Mouse (Mus musculus): ENCODE measurements around the gene Osbpl9. TPM values are rescaled to one million over a fixed set of nuclear protein-coding genes. Genes with fewer than 3 reads are reported as not detected.

Gene Osbpl9
- total RNA-seq, 2 experiments from 2014 or later: 32.2 to 90.1 TPM

DNA sequence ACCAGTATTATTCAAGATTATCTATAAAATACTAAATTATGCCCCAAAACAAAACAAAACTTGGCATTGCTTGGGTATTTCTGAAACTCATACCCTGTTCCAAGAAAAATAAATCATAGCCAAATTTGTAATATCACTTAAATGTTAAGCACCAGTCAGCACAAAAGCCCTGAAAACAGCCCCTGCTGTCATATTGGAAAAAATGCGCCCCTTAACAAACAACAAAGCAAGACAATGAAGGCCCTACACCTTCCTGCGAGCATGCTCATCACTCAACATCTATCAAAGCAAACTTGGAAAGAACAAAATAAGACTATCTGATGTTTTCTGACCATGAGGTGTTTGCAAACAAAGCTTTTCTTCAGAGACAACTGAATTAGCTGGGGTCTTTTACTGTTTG lies 91.1 kb downstream of the Osbpl9 start:
- ATAC-seq (replicated peaks; ENCODE audit: low FRiP score, poor library complexity, severe bottlenecking): no peak

DNA sequence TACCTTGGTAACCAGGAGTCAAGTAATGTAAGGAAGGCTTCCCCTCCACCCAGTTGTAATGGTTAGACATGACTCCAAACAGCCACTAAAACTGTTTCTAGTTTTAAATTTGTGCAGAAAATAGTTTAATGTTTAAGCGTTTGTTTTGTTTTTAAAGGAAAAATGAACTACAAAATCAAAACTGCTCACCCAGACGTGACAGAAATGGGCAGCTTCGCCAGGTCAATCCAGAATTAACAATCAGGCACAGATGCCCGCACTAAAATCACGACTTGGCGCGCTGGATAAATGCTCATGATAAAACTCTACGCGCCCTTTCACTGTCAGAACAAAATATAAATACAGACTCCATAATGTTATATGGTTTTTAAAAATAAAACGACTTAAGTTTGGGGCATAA lies 92.4 kb downstream of the Osbpl9 start:
- ATAC-seq (replicated peaks; ENCODE audit: low FRiP score, poor library complexity, severe bottlenecking): no peak

DNA sequence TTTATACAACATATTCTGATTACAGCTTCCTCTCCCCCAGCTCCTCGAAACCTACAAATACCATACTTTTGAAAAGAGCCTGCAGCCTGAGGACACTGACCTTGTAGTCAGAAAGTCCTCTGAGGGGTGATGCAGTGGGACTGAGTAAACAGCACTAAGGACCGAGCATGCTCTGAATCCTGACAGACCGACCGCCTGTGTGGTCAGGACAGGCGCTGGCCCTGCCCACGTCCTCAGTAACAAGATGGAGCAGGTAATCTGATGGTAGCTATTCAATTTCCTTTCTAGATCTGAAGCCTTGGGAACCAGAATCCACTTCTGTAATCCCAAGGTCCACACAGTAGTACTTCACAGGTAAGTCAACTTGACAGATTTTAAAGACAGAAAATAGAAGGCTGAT lies 93.1 kb downstream of the Osbpl9 start:
- no peak for ATAC-seq (replicated peaks; ENCODE audit: low FRiP score, poor library complexity, severe bottlenecking)

DNA sequence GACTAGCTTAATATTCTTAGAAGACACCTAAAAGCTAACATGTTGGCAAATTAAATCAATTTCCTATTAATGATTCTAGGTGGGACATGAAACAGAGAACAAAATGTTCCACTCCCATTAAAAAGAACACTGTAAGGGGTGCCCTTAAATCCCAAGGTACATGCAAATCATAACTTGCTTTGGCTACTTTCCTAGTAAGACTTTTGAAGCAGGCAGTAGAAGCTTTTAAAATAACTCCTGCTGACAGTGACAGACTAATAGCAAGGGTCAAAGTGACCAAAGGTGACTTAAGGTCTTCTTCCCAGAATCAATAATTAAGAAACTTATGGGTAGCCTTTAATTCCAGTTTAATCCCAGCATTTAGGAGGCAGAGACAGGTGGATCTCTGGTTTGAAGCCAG lies 95.5 kb downstream of the Osbpl9 start:
- no peak for ATAC-seq (replicated peaks; ENCODE audit: low FRiP score, poor library complexity, severe bottlenecking)

DNA sequence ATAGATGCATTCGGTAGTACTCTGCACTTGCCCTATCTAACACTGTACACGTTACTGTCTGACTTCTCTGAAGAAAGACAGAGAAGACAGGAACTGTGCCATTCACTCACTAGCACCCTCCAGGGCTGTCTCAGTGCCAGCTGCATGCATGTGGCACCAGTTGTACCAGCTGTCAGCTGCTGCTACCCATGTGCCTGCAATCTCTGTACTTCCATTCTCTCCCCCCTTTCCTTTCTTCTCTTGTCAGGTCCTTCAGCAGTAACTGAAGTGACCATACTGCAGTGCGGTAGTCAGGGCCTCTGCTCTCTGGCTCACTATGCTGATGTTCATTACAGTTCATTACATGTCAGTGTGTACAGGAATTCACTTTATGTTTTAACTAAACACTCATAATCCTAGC lies 96.0 kb downstream of the Osbpl9 start:
- no peak for ATAC-seq (replicated peaks; ENCODE audit: low FRiP score, poor library complexity, severe bottlenecking)

DNA sequence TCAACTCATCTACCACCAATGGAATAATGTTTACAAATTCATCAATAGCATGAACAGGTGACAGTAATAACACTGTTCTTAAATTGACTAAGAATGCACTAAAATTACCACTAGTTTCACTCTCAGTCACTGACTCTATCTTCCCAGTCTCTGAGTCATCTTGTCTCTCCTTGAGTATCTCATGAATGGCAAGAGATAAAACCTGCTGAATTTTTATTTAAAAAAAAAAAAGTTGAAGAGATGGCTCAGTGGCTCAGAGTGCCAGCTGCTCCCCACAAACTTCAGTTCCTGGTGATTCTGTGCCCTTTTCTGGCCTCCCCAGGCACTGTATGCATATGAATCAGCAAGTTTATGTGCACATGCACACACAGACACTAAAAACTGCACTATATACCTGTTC lies 96.8 kb downstream of the Osbpl9 start:
- no peak for ATAC-seq (replicated peaks; ENCODE audit: low FRiP score, poor library complexity, severe bottlenecking)

DNA sequence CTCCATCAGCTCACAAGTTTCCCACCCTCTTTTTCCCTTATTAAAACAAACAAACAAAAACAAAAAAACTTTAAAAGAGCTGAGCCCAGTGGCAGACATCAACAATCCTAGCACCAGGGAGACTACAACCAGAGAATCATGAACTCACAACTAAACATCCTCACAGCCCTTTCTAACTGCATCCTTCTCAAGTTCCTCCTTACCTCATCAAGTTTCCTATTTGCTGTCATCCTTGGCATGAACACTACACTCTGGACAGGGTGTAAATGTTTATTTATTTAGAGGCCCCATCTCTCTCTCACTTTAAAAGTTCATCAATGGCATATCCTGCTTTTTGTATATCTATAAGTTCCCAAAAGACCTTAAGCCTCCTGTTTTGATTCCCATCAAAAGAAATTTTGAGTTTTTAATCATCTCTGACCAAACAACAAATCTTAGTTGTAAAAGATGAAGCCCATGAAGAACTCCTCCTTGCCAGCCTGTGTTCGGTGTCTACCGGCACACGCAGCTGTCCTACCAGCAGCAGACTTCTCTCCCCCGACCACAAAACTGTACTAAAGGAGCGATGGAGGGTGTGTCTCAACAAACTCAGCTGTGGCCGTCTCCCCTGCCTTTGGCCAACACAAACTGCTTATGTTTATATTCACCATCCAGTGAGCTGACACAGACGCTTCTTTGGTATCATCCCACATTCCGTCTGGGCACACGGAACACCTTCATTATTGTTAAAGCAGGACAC lies 98.8 kb downstream of the Osbpl9 start:
- ATAC-seq (replicated peaks; ENCODE audit: low FRiP score, poor library complexity, severe bottlenecking): no peak

DNA sequence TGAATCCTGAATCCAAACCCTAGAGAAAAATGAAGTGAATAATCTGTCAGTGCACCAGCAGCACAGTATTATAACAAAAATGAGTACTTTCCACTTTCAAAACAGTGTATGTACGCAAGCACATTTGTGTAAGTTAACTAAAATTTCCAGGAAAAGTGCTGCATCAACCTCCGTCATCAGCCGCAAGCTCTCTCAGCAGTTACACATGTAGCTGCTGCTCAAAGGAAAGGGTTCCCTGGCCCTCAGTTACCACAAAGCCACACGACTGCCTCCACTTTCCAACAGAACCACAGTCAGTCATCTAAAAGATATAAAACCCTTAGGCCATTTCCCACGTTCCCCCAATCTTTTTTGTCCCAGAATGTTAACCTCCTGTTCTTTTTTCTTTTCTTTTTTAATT lies 99.5 kb downstream of the Osbpl9 start:
- ATAC-seq (replicated peaks; ENCODE audit: low FRiP score, poor library complexity, severe bottlenecking): no peak

DNA sequence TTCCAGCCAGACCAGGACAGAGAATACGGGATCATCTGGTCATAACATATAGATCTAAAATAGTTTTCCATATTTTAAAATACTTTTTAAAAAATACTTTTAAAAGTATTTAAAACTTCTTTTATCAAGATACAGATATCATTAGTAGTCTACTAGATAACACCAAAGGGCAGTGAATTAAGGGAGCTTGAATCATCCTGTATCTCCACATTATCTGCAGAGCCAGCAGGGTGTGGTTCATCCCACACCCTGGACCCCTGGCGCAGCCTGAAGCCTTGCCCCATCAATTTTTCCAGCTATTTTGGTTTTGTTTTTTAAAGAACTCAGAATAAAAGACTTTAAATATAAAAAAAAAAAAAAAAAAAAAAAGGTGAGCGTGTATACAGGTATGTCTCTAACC lies 103.2 kb downstream of the Osbpl9 start:
- no peak for ATAC-seq (replicated peaks; ENCODE audit: low FRiP score, poor library complexity, severe bottlenecking)

DNA sequence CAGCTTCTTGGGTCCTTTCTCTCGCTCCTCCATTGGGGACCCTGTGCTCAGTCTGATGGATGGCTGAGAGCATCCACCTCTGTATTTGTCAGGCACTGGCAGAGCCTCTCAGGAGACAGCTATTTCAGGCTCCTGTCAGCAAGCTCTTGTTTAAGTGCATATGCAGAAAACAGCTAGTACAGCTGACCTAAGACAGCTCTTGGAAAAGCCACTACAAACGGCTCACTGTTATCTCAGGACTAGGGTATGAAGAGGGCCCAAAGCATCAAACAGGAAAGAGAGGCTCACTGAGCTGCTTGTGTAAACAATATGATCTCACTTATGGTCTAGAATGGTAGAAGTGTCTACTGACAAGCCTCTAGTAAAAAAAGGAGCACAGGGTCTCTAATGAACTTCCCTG lies 107.8 kb downstream of the Osbpl9 start:
- ATAC-seq (replicated peaks; ENCODE audit: low FRiP score, poor library complexity, severe bottlenecking): no peak

DNA sequence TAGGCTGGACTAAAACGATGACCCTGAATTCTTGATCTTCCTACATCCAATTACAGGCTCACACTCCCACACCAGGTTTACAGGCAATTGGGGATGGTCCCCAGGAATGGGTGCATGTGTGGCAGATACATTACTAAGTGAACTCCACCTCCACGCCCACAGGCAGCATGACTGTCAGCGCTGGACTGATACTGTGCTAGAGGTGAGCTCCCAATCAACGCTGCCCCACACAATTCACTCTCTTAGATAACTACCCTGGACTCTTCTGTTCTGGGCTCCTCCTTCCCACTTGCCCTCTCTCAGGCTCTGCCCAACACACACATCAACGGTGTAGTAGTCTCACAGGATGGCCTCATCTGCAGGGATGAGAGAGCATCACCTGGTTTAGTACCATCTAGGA lies 109.7 kb downstream of the Osbpl9 start:
- no peak for ATAC-seq (replicated peaks; ENCODE audit: low FRiP score, poor library complexity, severe bottlenecking)

DNA sequence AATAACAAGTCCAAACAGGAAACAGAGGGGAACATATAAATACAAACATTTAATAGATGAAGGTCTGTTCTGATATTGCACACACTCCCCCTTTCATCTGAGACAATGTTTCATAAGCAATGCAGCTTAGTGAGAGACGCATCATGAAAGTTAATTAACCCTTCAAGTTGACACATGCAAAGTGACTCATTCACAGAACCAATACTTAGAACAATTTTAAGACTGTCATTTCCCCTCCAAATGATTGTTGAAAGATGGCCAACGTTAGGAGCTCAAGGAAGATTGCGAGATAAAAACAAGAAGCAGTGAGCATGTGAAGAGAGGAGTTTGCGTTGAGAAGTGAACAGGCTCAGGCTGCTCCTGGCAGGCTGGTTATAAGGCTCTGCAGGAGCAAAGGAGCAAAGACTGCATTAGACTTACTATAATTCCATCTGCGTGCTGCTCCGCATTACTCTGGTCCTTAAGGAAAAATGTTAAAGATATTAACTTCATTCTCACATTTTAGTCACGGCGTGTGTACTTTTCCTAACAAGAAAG lies 110.8 kb downstream of the Osbpl9 start:
- no peak for ATAC-seq (replicated peaks; ENCODE audit: low FRiP score, poor library complexity, severe bottlenecking)

DNA sequence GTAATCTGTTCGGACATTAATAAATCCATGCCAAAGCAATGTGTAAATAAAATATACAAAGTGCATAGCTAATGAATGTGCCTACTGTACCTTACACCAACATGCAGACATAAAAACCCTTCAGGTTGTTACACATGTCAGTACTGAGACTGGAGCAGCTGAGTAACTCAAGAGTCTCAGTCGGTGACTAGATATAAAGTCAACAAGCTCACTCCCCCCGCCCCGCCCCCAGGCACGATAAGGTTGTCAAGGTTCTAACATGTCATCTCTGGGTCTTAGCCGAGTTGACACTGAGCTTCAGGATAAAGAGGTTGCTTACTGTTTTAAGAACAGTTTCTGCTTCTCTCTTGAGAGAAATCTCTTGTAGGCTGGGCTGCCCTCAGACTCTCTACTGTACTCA lies 112.1 kb downstream of the Osbpl9 start:
- 0 out of 2 replicates have a peak, but pooled peaks have one; percentile 39 for ATAC-seq (replicated peaks; ENCODE audit: low FRiP score, poor library complexity, severe bottlenecking)

DNA sequence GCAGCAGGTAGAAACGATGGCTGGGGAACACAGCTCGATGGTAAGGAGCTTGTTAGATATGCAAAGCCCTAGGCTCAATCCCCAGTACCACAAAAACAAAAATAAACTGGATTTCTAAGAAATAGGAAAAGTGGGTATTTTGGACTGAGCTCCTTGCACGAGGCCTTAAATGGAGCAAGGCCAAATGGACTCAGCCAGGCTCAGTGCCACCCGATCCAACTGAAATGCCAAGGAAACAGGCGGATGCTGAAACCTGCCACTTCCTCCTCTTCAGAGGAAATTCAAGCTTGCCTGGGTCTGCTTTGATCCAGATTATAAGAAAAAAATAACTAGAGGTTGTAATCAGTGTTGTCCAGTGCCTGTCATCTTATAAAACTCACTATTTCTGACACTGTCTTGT lies 112.9 kb downstream of the Osbpl9 start:
- no peak for ATAC-seq (replicated peaks; ENCODE audit: low FRiP score, poor library complexity, severe bottlenecking)

DNA sequence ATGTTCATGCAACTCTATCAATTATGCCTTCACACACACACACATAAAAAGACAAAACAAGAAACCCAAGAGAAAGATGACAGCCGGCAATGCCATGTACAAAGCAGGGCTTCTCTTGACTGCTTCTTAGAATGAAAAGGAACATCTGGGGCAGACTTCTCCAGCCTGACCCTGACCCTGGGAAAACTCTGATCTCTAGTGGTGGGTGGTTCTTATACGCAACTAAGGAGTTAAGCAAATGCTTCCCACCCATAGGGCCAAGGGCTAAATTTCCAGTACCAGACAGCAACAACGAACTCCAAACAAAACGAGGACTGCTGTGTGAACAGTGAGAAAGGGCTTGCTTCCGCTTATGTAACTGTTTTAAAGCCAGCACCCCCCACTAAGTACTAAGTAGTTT lies 122.0 kb downstream of the Osbpl9 start:
- ATAC-seq (replicated peaks; ENCODE audit: low FRiP score, poor library complexity, severe bottlenecking): no peak

DNA sequence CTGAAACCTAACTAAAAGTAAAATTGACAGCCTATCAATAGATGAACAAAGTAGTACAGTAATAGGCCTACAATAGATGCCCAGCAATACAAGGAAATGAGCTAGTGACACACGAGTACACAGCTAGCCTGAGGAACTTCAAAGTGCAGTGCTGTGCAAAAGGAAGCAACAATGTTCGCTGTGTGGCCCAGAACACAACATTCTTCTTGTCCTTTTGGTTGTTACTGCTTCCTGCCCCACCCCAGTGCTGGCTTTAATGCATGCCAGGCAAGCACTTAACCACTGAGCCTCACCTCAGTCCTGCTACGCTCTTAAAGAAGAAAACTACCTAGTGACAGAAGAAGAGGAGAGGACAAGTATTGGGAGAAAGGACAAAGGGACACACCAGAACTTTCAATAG lies 122.4 kb downstream of the Osbpl9 start:
- ATAC-seq (replicated peaks; ENCODE audit: low FRiP score, poor library complexity, severe bottlenecking): no peak

DNA sequence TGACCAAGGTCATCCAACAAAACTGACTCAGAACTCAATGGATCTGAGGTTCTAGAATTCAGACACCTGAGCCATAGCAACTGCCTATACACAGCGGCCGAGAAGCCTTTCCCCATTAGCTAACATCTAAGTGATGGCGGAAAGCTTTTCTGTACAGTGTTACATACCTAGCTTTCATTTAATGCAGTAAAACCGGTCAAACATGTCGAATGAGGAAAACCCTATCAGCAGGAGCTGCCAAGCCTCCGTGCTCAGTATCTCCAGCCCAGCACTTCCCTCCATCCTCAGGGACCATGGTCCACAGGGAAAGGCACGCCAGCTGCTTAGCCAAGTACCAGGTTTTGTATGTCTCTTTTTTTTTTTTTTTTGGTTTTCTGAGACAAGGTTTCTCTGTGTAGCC lies 123.1 kb downstream of the Osbpl9 start:
- no peak for ATAC-seq (replicated peaks; ENCODE audit: low FRiP score, poor library complexity, severe bottlenecking)

DNA sequence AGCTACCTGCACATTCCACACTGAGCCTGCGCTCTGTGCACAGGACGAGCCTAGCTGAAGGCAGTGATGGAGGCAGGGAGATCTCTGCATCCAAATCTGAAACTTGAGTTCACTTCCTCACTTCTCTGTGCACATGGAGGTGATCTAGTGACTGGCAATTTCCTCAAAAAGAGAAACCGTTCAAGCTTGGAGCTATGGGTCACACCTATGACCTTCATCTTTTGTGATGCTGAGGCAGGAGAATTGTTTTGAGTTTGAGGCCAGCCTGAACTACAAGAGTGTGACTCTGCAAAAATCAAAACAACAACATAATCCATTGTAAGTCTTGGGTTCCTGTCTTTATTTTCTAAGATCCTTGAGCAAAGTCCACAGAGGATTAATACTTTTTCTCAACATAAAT lies 128.8 kb downstream of the Osbpl9 start:
- no peak for ATAC-seq (replicated peaks; ENCODE audit: low FRiP score, poor library complexity, severe bottlenecking)

DNA sequence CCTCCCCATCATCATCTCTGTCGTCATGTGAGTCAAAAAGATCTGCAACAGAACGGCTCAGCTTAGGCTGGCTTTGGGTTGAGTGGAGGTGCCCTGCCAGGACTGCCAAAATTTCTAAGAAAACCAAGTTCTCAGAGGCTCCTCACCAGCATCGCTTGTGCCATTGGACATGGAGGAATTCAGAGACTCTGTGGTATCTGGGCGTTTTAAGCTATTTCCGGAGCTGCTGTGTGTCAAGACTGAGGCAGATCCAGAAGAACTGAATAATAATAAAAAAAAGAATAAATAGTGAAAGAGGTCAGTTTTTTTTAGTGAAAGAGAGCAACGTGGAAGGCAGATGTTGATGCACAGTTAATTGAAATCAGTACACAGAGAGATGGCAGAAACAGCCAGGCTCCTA lies 129.2 kb downstream of the Osbpl9 start:
- no peak for ATAC-seq (replicated peaks; ENCODE audit: low FRiP score, poor library complexity, severe bottlenecking)

DNA sequence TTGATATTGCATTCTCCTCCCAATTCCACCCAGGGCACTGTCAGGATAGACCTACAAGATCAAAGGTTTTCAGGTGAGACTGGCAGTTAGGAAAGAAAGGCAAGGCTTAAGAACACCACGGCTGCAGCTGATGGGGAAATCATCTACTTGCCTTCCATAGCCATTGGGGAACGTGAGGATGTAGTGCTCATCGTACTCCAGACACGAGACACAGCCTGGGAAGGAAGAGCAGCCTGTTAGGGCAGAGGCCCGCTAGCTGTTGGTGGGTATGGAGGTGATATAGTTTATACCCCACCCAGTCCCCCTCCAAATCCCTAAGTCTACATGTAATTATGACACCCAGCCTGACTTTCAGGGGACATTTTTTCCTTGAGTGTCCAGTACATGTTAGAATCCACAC lies 136.4 kb downstream of the Osbpl9 start:
- ATAC-seq (replicated peaks; ENCODE audit: low FRiP score, poor library complexity, severe bottlenecking): no peak

DNA sequence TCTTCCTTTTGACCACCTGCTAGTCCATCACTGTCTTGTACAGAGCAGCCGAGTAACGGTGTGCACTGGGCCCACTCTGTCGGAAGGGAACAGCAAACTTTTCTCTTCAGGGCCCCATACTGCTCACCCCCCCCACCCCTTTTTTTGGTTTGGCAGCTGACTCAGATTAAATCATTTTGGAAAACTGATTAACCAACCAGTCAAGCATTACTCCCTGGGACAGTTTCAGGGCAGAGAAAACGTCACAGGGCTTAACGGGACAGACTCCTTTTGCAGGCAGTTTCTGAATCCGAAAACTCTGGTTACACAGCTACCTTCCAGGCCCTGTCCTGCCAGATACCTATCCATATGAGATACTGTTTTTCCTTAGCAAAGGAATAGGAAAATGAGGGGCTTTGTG lies 137.1 kb downstream of the Osbpl9 start:
- ATAC-seq (replicated peaks; ENCODE audit: low FRiP score, poor library complexity, severe bottlenecking): no peak

DNA sequence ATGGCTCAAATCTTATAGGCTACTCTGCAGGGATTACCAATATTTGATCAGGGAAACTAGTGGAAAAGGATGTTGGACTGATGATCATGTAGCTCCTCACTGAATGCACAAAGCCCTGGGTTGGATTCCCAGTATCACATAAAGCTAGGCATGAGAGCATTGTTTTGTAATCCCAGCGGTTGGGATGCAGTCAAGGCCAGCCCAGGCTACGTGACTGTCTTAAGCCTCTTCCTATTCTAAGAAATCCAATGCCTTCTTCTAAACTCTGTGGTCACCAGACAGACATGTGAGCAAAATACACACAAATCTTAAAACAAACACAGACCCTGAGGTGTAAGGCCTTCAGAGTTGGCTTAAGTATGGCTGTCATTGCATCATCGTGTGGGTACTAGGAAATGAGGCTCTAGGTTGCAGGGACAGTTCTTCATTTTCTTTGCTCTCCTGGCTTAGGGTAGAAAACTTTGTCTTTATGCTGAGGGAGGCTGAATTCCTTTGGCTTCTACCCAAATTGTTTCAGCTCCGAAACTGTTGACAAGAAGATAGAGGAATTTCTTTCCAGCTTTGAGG lies 142.7 kb downstream of the Osbpl9 start:
- ATAC-seq (replicated peaks; ENCODE audit: low FRiP score, poor library complexity, severe bottlenecking): no peak
